29 mouse cellular contexts compared by ENCODE assay signal in the genomic region with DNA sequence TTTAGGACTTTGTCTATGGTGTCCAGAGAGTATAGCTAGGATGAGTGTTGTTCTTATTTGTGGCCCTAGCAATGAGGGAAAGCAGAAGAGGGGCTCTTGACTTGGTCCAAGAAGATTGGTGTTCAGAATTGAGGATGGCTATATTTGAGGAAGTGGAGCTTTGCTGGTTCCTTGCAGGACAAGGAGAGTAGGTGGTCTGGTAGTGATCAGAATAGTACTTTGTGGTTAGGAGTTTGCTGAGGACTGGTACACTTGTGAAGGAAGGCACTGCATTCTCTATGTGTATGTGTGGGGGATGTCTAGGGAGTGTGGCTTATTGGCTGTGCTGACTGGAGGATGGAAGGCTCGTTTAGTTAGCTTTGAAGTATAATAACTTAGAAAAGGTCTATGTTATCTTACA.
"Had no signal": no experiment of that assay in that cellular context is flagged by ENCODE, and none has a peak within 500 bp of the region (broad histone marks: within the 10 kb centered on the region; RNA-seq: fewer than 3 reads in every experiment).

No protein-coding gene starts in this region.

- H3K9me3 ChIP-seq: heart, embryonic 13.5 days; heart, embryonic 15.5 days; hindbrain, embryonic 10.5 days; hindbrain, embryonic 12.5 days; intestine, embryonic 15.5 days; kidney, embryonic 15.5 days; limb, embryonic 13.5 days; limb, embryonic 15.5 days; liver, embryonic 13.5 days had no signal

- H3K4me1 ChIP-seq: hindbrain, embryonic 10.5 days; hindbrain, embryonic 12.5 days; intestine, embryonic 15.5 days; limb, embryonic 13.5 days; limb, embryonic 15.5 days; liver, embryonic 13.5 days had no signal

- ATAC-seq: hindbrain, embryonic 16.5 days; inflammation-experienced regulatory T-cells, adult 6 months; intestine, embryonic 15.5 days had no signal

- H3K36me3 ChIP-seq: heart, embryonic 13.5 days; heart, embryonic 15.5 days; hindbrain, embryonic 10.5 days; hindbrain, embryonic 12.5 days; intestine, embryonic 15.5 days; kidney, embryonic 15.5 days; limb, embryonic 13.5 days; limb, embryonic 15.5 days; liver, embryonic 13.5 days had no signal

- H3K4me3 ChIP-seq: gastrocnemius, adult 2 months; heart, adult 2 months; heart, embryonic 13.5 days; heart, embryonic 15.5 days; hindbrain, embryonic 10.5 days; hindbrain, embryonic 12.5 days; intestine, embryonic 15.5 days; kidney, embryonic 15.5 days; left cerebral cortex, adult 2 months; limb, embryonic 13.5 days; limb, embryonic 15.5 days; liver, embryonic 13.5 days had no signal

- H3K27ac ChIP-seq: gastrocnemius, adult 2 months; heart, adult 2 months; heart, embryonic 13.5 days; heart, embryonic 15.5 days; hindbrain, embryonic 10.5 days; hindbrain, embryonic 12.5 days; hindbrain, embryonic 14.5 days; intestine, embryonic 15.5 days; kidney, embryonic 15.5 days; kidney, postnatal 0 days; left cerebral cortex, adult 2 months; limb, embryonic 13.5 days; limb, embryonic 15.5 days; liver, embryonic 13.5 days had no signal

- H3K9ac ChIP-seq: heart, embryonic 13.5 days; heart, embryonic 15.5 days; hindbrain, embryonic 12.5 days; hindbrain, embryonic 14.5 days; intestine, embryonic 15.5 days; kidney, embryonic 15.5 days; limb, embryonic 13.5 days; limb, embryonic 15.5 days; liver, embryonic 13.5 days had no signal

- DNase-seq: gastrocnemius, adult 2 months; gastrocnemius, postnatal 10 days; gastrocnemius, postnatal 25 days; heart, adult 11 months; heart, adult 2 months; heart, postnatal 14 days; heart, postnatal 36 days; kidney, adult 11 months; kidney, adult 2 months; kidney, adult 9 months; kidney, postnatal 14 days; kidney, postnatal 36 days; layer of hippocampus, adult 9-11 months; left cerebral cortex, postnatal 4 days; liver, embryonic 13.5 days had no signal

- H3K27me3 ChIP-seq: heart, embryonic 13.5 days; heart, embryonic 15.5 days; hindbrain, embryonic 12.5 days; intestine, embryonic 15.5 days; kidney, embryonic 15.5 days; limb, embryonic 13.5 days; limb, embryonic 15.5 days; liver, embryonic 13.5 days had no signal

- H3K4me2 ChIP-seq: heart, embryonic 11.5 days; heart, embryonic 13.5 days; heart, embryonic 15.5 days; hindbrain, embryonic 12.5 days; hindbrain, embryonic 14.5 days; intestine, embryonic 15.5 days; kidney, embryonic 15.5 days; limb, embryonic 13.5 days; limb, embryonic 15.5 days; liver, embryonic 13.5 days had no signal
